Comparison of ENCODE assay signal across 8 mouse cellular contexts in the genomic region with DNA sequence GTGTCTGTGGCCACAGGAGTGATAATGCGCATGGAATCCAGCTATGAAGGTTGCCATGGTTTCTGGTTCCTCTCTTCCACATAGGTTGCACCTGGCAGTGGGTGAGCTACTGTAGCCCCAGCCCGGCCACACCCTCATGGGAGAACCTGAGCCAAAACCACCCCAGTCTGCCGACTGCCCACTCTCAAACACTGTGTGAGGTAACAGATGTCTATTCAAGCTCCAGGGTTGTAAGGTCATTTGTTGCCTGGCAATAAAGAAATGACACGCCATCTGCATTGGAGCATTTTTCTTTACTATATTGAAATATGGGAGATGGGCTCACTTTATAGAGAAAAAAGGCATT. TPM values are rescaled to one million over a fixed set of nuclear protein-coding genes. Genes with fewer than 3 reads are reported as not detected.
DNase-seq lines count a peak whose midpoint lies in the region; ATAC-seq and TF ChIP-seq lines count a peak whose summit lies in the region.

No protein-coding gene starts in this region.

- no peaks in the 10 kb centered on the region for H3K27me3 ChIP-seq in forebrain, postnatal 0 days (ENCODE audit: insufficient read depth, low read length)
- no peaks in the 10 kb centered on the region for H3K27me3 ChIP-seq in limb, embryonic 13.5 days
- H3K27me3 ChIP-seq in neural tube, embryonic 14.5 days (ENCODE audit: control insufficient read depth, insufficient read depth, low read length), result no peaks in the 10 kb centered on the region

- 12% methylated on average over 4 of the region's 4 CpGs for WGBS in forebrain, postnatal 0 days
- WGBS in limb, embryonic 13.5 days, result 26% methylated on average over 4 of the region's 4 CpGs
- WGBS in neural tube, embryonic 14.5 days, result 18% methylated on average over 4 of the region's 4 CpGs

- H3K4me3 ChIP-seq in forebrain, postnatal 0 days (ENCODE audit: low read depth, low read length), result peak overlapping the region; percentile 44
- H3K4me3 ChIP-seq in limb, embryonic 13.5 days, result peak overlapping the region; percentile 54
- H3K4me3 ChIP-seq in neural tube, embryonic 14.5 days (ENCODE audit: low read depth, low read length), result peak overlapping the region; percentile 37

- no peak for ATAC-seq in forebrain, postnatal 0 days
- no peak for ATAC-seq in limb, embryonic 13.5 days (ENCODE audit: low FRiP score, low read depth)
- peak; percentile 26; the same call in 1 of the 2 replicates for ATAC-seq in neural tube, embryonic 14.5 days (ENCODE audit: low read depth)

- peaks cover 16% of the 10 kb centered on the region; the same call in 1 of the 2 replicates for H3K4me1 ChIP-seq in forebrain, postnatal 0 days (ENCODE audit: insufficient read depth)
- peaks cover 33% of the 10 kb centered on the region for H3K4me1 ChIP-seq in limb, embryonic 13.5 days
- peaks cover 31% of the 10 kb centered on the region for H3K4me1 ChIP-seq in neural tube, embryonic 14.5 days (ENCODE audit: control insufficient read depth, insufficient read depth, low read length)

- no peaks in the 10 kb centered on the region for H3K36me3 ChIP-seq in forebrain, postnatal 0 days (ENCODE audit: insufficient read depth)
- no peaks in the 10 kb centered on the region for H3K36me3 ChIP-seq in limb, embryonic 13.5 days
- no peaks in the 10 kb centered on the region for H3K36me3 ChIP-seq in neural tube, embryonic 14.5 days (ENCODE audit: control insufficient read depth, insufficient read depth, low read length)

- TF ChIP-seq CTCF in forebrain, postnatal 0 days (IDR thresholded peaks at IDR 0.05; ENCODE audit: low read depth), result no peak

- H3K9ac ChIP-seq in forebrain, postnatal 0 days, result peak overlapping the region; percentile 75
- H3K9ac ChIP-seq in limb, embryonic 13.5 days, result peak overlapping the region; percentile 83
- peak overlapping the region; percentile 46 for H3K9ac ChIP-seq in neural tube, embryonic 14.5 days (replicated peaks; ENCODE audit: low read depth, low read length)

- DNase-seq in embryo, embryonic 10.5 days (ENCODE audit: low spot score), result peak; percentile 54
- no peak for DNase-seq in embryo, embryonic 9.5 days (ENCODE audit: extremely low spot score)
- DNase-seq in right cerebral cortex, adult 18-20 months, result peak; percentile 50
- no peak for DNase-seq in right cerebral cortex, postnatal 14 days
- no peak for DNase-seq in forebrain, postnatal 0 days
- DNase-seq in urinary bladder, adult 18-20 months (ENCODE audit: low spot score in 2 of 2), result no peak

- peak overlapping the region; percentile 93 for H3K27ac ChIP-seq in forebrain, postnatal 0 days (ENCODE audit: low read depth, low read length)
- H3K27ac ChIP-seq in limb, embryonic 13.5 days, result peak overlapping the region; percentile 99
- H3K27ac ChIP-seq in neural tube, embryonic 14.5 days (ENCODE audit: low read depth, low read length), result peak overlapping the region; percentile 91

- H3K9me3 ChIP-seq in forebrain, postnatal 0 days (ENCODE audit: low read length), result no peaks in the 10 kb centered on the region
- H3K9me3 ChIP-seq in limb, embryonic 13.5 days, result no peaks in the 10 kb centered on the region
- no peaks in the 10 kb centered on the region for H3K9me3 ChIP-seq in neural tube, embryonic 14.5 days (ENCODE audit: control insufficient read depth, low read length)

- peak overlapping the region; percentile 87 for H3K4me2 ChIP-seq in forebrain, postnatal 0 days (ENCODE audit: low read depth)
- H3K4me2 ChIP-seq in limb, embryonic 13.5 days (replicated peaks), result peak overlapping the region; percentile 94
- H3K4me2 ChIP-seq in neural tube, embryonic 14.5 days (ENCODE audit: low read depth, low read length), result peak overlapping the region; percentile 89

RNA-seq across cellular contexts. Expression of a gene that starts 33.0 kb away (rescaled TPM):
- total RNA-seq in forebrain, postnatal 0 days (2014; rRNA removed), result 2,455 and 2,516 TPM in 2 replicates
- polyA plus RNA-seq in forebrain, postnatal 0 days (2015; fragmentation: Nextera tagmentation; extraction: Ambion mirVana), result 4,096 and 4,381 TPM in 2 replicates
- polyA plus RNA-seq in limb, embryonic 13.5 days (2015; fragmentation: Nextera tagmentation; extraction: Ambion mirVana), result 2,628 and 2,724 TPM in 2 replicates
- 4,176 and 4,177 TPM in 2 replicates for polyA plus RNA-seq in neural tube, embryonic 14.5 days (2014; fragmentation: Nextera tagmentation; extraction: Ambion mirVana)

RNA-seq across cellular contexts. Expression of a gene that starts 45.9 kb away (rescaled TPM):
- 0.29 TPM in 1 of 2 replicates, not detected in the other for total RNA-seq in forebrain, postnatal 0 days (2014; rRNA removed)
- 1.9 and 2.0 TPM in 2 replicates for polyA plus RNA-seq in forebrain, postnatal 0 days (2015; fragmentation: Nextera tagmentation; extraction: Ambion mirVana)
- 0.52 and 0.61 TPM in 2 replicates for polyA plus RNA-seq in limb, embryonic 13.5 days (2015; fragmentation: Nextera tagmentation; extraction: Ambion mirVana)
- polyA plus RNA-seq in neural tube, embryonic 14.5 days (2014; fragmentation: Nextera tagmentation; extraction: Ambion mirVana), result 0.63 and 1.7 TPM in 2 replicates

Comparison
In these comparisons a context has a peak if more than half of its experiments do, and no peak if none do; other contexts are left out.
1. DNase-seq: peak in embryo, embryonic 10.5 days (single experiment) and right cerebral cortex, adult 18-20 months (single experiment); none in embryo, embryonic 9.5 days (single experiment), right cerebral cortex, postnatal 14 days (single experiment), forebrain, postnatal 0 days (single experiment) and urinary bladder, adult 18-20 months (0 of 2).
2. Peak in every context shown above with its lines, with median percentiles within 50 percentile points of each other: H3K27ac ChIP-seq, H3K4me2 ChIP-seq, H3K4me3 ChIP-seq and H3K9ac ChIP-seq.